Mouse (Mus musculus): ENCODE measurements around the gene Ear6.

Gene Ear6

GRCm38 (mm10) chr14:51893809-51894208 is 40.3 kb downstream of the Ear6 start:
- DNase-seq (ENCODE audit: low spot score), result no peak

- DNase-seq (ENCODE audit: low spot score), result no peak
Observed at GRCm38 (mm10) chr14:51895071-51895470, 41.6 kb downstream of the Ear6 start.

- no peak for DNase-seq (ENCODE audit: low spot score)
Observed at GRCm38 (mm10) chr14:51896019-51896418, 42.5 kb downstream of the Ear6 start.

GRCm38 (mm10) chr14:51896539-51897170 is 43.2 kb downstream of the Ear6 start:
- no peak for DNase-seq (ENCODE audit: low spot score)

- DNase-seq (ENCODE audit: low spot score), result no peak
Observed at GRCm38 (mm10) chr14:51899351-51899750, 45.9 kb downstream of the Ear6 start.

GRCm38 (mm10) chr14:51902806-51903710 is 49.6 kb downstream of the Ear6 start:
- no peak for DNase-seq (ENCODE audit: low spot score)

GRCm38 (mm10) chr14:51903782-51904181 is 50.3 kb downstream of the Ear6 start:
- DNase-seq (ENCODE audit: low spot score), result no peak

All from layer of hippocampus, adult 9-10 months (tissue).